Mouse (Mus musculus) 3134 (cell line): ENCODE data around the gene S100a7a.

Experiments
- DNase-seq: peaks from one replicate; pipeline ENCODE4 v3.0.0-alpha.2; 2011; ENCODE audit warnings: low spot score; ENCODE audit not compliant: insufficient read length; ENCODE audit errors: extremely low read depth

The S100a7a gene

DNA sequence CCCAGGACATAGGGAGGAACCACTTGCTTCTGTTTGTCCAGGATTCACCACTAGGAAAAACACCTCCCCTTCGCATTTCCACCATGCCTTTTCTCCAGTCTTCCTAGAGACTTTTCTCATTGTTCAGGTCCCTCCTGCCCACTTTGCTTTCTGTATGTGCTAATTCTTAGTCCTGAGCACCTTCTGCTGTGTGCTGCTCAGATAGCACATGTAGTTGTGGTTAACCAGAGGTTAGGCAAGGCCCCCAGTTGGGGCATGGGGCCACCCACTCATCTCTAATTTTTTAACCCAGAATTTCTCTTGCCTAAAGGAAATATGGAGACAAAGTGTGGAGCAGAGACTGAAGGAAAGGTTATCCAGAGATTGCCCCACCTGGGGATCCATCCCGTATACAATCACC lies 48.4 kb downstream of the S100a7a start:
- no peak for DNase-seq
